Mouse (Mus musculus) left cerebral cortex, adult 18-20 months (tissue): ENCODE results near the gene Hist1h2ac. TPM values are rescaled to one million over a fixed set of nuclear protein-coding genes. Genes with fewer than 3 reads are reported as not detected.
"Not testable (repeated sequence)": the region's sequence is repeated elsewhere in the genome, so short reads cannot be mapped to it uniquely, and the experiment has no call there.

ENCODE experiments used
- DNase-seq, 2 experiments: peaks; one replicate each; pipeline ENCODE4 v3.0.0; 2021 to 2022; ENCODE audit warnings: low spot score in 2 of 2, mixed read lengths in 1 of 2
- total RNA-seq, 2 experiments: library from RNA; stranded (reverse); gene quantifications; 2 replicates each; pipeline ENCODE4 v1.2.3; 2021

Gene Hist1h2ac
- total RNA-seq, 2 experiments from 2014 or later: 2.4 to 2.5 TPM

- DNase-seq: peak; percentile 69 to 72
Measured at GRCm38 (mm10) chr13:23700786-23701520, 17.2 kb upstream of the Hist1h2ac start.

GRCm38 (mm10) chr13:23699767-23700166 lies 16.0 kb upstream of the Hist1h2ac start:
- DNase-seq: no peak

- DNase-seq: no peak
Measured at GRCm38 (mm10) chr13:23698996-23699395, 15.2 kb upstream of the Hist1h2ac start.

GRCm38 (mm10) chr13:23698300-23698693 lies 14.5 kb upstream of the Hist1h2ac start, which contains the start of gene Hist1h4c:
Gene Hist1h4c, minus strand, starts transcription at chr13:23698454.
- DNase-seq: peak; percentile 98

GRCm38 (mm10) chr13:23697491-23698299 lies 13.9 kb upstream of the Hist1h2ac start:
- DNase-seq: peak; percentile 55 to 57

- no peak for DNase-seq
Measured at GRCm38 (mm10) chr13:23696061-23696474, 12.3 kb upstream of the Hist1h2ac start.

GRCm38 (mm10) chr13:23695514-23695913 lies 11.8 kb upstream of the Hist1h2ac start, which contains the start of gene Hist1h1t:
Gene Hist1h1t, plus strand, starts transcription at chr13:23695814.
- no peak for DNase-seq

- DNase-seq: no peak
Measured at GRCm38 (mm10) chr13:23694956-23695355, 11.2 kb upstream of the Hist1h2ac start.

GRCm38 (mm10) chr13:23693856-23694440 lies 10.2 kb upstream of the Hist1h2ac start:
- no peak for DNase-seq

GRCm38 (mm10) chr13:23689459-23689858 lies 5.7 kb upstream of the Hist1h2ac start:
- no peak for DNase-seq

GRCm38 (mm10) chr13:23688956-23689355 lies 5.2 kb upstream of the Hist1h2ac start:
- DNase-seq: no peak

- DNase-seq: no peak
Measured at GRCm38 (mm10) chr13:23687907-23688306, 4.2 kb upstream of the Hist1h2ac start.

GRCm38 (mm10) chr13:23687181-23687580 lies 3.4 kb upstream of the Hist1h2ac start:
- DNase-seq: no peak

GRCm38 (mm10) chr13:23685966-23686365 lies 2.2 kb upstream of the Hist1h2ac start:
- no peak for DNase-seq

GRCm38 (mm10) chr13:23685121-23685861 lies 1.5 kb upstream of the Hist1h2ac start:
- no peak for DNase-seq

GRCm38 (mm10) chr13:23684295-23684945 lies 672 bp upstream of the Hist1h2ac start:
- DNase-seq: peak; percentile 21 to 25

- not testable (repeated sequence) for DNase-seq
Measured at GRCm38 (mm10) chr13:23682947-23683754, 597 bp downstream of the Hist1h2ac start.

GRCm38 (mm10) chr13:23682623-23682946 lies 1.2 kb downstream of the Hist1h2ac start:
- DNase-seq: no peak

- DNase-seq: no peak
Measured at GRCm38 (mm10) chr13:23681990-23682582, 1.7 kb downstream of the Hist1h2ac start.
